Mouse (Mus musculus): ENCODE measurements around the gene Wapl.
A peak's percentile ranks its signal among the peaks of the same experiment; 100 is the strongest.

Gene Wapl

GRCm38 (mm10) chr14:34772132-34772531, 98.4 kb downstream of the Wapl start:
- no peak for DNase-seq (ENCODE audit: extremely low read depth, low read depth)

GRCm38 (mm10) chr14:34773681-34774080, 100.0 kb downstream of the Wapl start:
- no peak for DNase-seq (ENCODE audit: extremely low read depth, low read depth)

GRCm38 (mm10) chr14:34774231-34774630, 100.5 kb downstream of the Wapl start:
- no peak for DNase-seq (ENCODE audit: extremely low read depth, low read depth)

GRCm38 (mm10) chr14:34776719-34777385, 103.1 kb downstream of the Wapl start:
- peak; percentile 53 for DNase-seq (ENCODE audit: extremely low read depth, low read depth)

- DNase-seq (ENCODE audit: extremely low read depth, low read depth): peak; percentile 36
Observed at GRCm38 (mm10) chr14:34777810-34778209, 104.1 kb downstream of the Wapl start.

GRCm38 (mm10) chr14:34778760-34779159, 105.0 kb downstream of the Wapl start:
- DNase-seq (ENCODE audit: extremely low read depth, low read depth): no peak

- DNase-seq (ENCODE audit: extremely low read depth, low read depth): no peak
Observed at GRCm38 (mm10) chr14:34793406-34794037, 119.8 kb downstream of the Wapl start.
